Mouse (Mus musculus) retina, postnatal 1 day (tissue): ENCODE measurements at regions not wholly inside any gene's neighbourhood (a gene's known extent, or its start where the extent isn't known, plus 50 kb on each side); places are given as distances from the start of the nearest gene placed in this dataset.

Experiments
- DNase-seq: peaks from one replicate; pipeline ENCODE4 v3.0.0-alpha.2; 2012

- peak; percentile 45 for DNase-seq
These were observed 91.2 kb downstream of the Rnf138rt1 start for GRCm38 (mm10) chrX:163669886-163670285.
